Comparison of ENCODE assay signal across 7 mouse cellular contexts in the genomic region with DNA sequence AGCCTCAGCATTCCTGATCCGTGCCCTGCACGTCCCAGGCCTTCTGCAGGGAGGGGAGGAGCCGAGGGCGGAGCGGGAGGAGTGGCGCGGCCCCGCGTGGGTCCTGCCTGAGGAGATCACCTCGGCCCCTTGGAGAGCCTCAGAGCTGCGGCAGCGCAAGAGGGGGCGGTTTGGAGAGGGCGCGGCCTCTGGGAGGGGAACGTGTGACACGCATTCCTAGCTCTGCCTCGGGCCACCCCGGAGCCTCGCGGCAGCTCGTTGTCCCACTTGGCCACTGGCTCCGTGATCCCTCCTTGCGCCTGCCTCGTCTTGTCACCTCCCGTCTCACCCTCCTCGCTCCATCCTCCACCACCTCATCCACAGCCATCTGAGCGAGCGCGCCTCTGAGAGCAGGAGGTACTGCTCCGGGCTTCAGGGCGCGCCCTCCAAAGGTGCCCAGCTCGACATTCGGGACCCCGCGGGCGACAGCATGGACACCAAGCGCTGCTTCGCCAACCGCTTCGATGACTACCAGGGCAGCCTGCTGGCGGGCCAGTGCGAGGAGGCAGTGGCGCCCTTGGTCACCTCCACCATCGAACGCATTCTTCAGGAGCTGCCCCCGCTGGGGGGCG. TPM values are rescaled to one million over a fixed set of nuclear protein-coding genes. Genes with fewer than 3 reads are reported as not detected.
DNase-seq lines count a peak whose midpoint lies in the region; ATAC-seq lines count a peak whose summit lies in the region.

A gene (plus strand): TSS at position 142 of the 611 bp plus-strand sequence.

- H3K27me3 ChIP-seq in embryonic facial prominence, embryonic 10.5 days (replicated peaks; ENCODE audit: low read depth, poor library complexity, severe bottlenecking): peaks cover 25% of the 10 kb centered on the region
- no peaks in the 10 kb centered on the region for H3K27me3 ChIP-seq in splenic B cell, adult 2 months (ENCODE audit: control insufficient read depth, insufficient read depth, low read length, poor library complexity, severe bottlenecking)

- peaks cover 2% of the 10 kb centered on the region; the same call in 1 of the 2 replicates for H3K9me3 ChIP-seq in embryonic facial prominence, embryonic 10.5 days

- WGBS in embryonic facial prominence, embryonic 10.5 days: 18% methylated on average over 49 of the region's 49 CpGs

- ATAC-seq in megakaryocyte progenitor cell, adult 5-6 weeks (replicated peaks; ENCODE audit: poor library complexity): peak; percentile 81

- peak within 1 kb of the TSS; percentile 21; the same call in 1 of the 2 replicates for H3K27ac ChIP-seq in embryonic facial prominence, embryonic 10.5 days (replicated peaks)

- peak; percentile 17 for DNase-seq in ES-CJ7 (ENCODE audit: low read depth, low spot score)
- DNase-seq in adrenal gland, adult 8-10 months: peak; percentile 13
- DNase-seq in embryonic facial prominence, embryonic 10.5 days (ENCODE audit: low spot score): peak; percentile 51
- peak; percentile 21 to 28 for DNase-seq in heart, postnatal 10 days
- peak; percentile 45 for DNase-seq in kidney, postnatal 14 days
- peak; percentile 5 for DNase-seq in splenic B cell, adult 2 months (ENCODE audit: low read depth, low spot score)

- H3K4me3 ChIP-seq in embryonic facial prominence, embryonic 10.5 days: peak within 1 kb of the TSS; percentile 54

- intact Hi-C loops in heart, postnatal 10 days (cut with DNase I): loop anchor here (2.0 kb wide), 1 partner anchor 21 kb away; no protein-coding TSS in a partner anchor

- no peaks in the 10 kb centered on the region for H3K36me3 ChIP-seq in embryonic facial prominence, embryonic 10.5 days (replicated peaks)
- no peaks in the 10 kb centered on the region for H3K36me3 ChIP-seq in splenic B cell, adult 2 months (ENCODE audit: control insufficient read depth, insufficient read depth, low read length, poor library complexity, severe bottlenecking)

- 0 out of 2 replicates have a peak, but pooled peaks cover 7% of the 10 kb centered on the region for H3K4me1 ChIP-seq in embryonic facial prominence, embryonic 10.5 days

RNA-seq across cellular contexts. Expression of the gene that starts here (rescaled TPM):
- 1 to 10 TPM; 2.3 to 4.9 (median 3.8) TPM for total RNA-seq in adrenal gland, adult 8-10 months (2022)
- polyA plus RNA-seq in embryonic facial prominence, embryonic 10.5 days (2016; fragmentation: Nextera tagmentation; extraction: Ambion mirVana): 0.26 and 0.43 TPM in 2 replicates
- 1 to 10 TPM; 4.3 to 4.8 TPM for total RNA-seq in heart, postnatal 10 days (2021)
- not detected in 2 replicates for total RNA-seq in megakaryocyte progenitor cell, adult 5-6 weeks (2015)
- total RNA-seq in megakaryocyte progenitor cell, adult 5-6 weeks (2017): 0.04 and 0.10 TPM in 2 replicates

Comparison
In these comparisons a context has a peak if more than half of its experiments do, and no peak if none do; other contexts are left out.
1. Peak in every context shown above with its lines: DNase-seq, ATAC-seq, H3K4me3 ChIP-seq and H3K27ac ChIP-seq.
2. Peak in DNase-seq, H3K4me3 ChIP-seq and H3K27ac ChIP-seq in embryonic facial prominence, embryonic 10.5 days; RNA of the gene not detected or under 1 TPM.
3. Peak in ATAC-seq in megakaryocyte progenitor cell, adult 5-6 weeks; RNA of the gene not detected or under 1 TPM.